Mouse (Mus musculus) brain, embryonic 18.5 days (tissue): ENCODE data around the gene Lmcd1.

ENCODE experiments used
- DNase-seq: peaks from one replicate; pipeline ENCODE4 v3.0.0-alpha.2; 2012; ENCODE audit warnings: low read depth, low spot score

Gene Lmcd1

DNA sequence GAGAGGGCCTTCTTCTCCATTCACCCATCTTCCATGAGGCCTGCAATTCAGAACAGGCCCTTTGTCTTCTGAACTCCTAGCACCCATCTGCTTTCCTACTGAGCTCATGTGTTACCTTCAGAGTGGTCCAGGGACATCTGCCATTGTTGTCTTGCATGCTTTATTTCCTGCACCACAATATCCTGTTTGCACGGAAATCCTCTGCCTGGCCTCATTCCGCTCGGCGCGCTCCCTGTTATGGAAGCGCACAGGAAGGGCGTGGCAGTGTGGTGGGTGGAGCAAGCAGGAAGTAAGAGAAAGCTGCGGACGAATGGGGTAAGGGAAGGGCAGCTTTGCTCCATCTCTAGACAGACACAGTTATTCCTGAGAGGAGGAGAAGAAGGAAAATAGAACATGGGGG is 14.1 kb downstream of the Lmcd1 start:
- DNase-seq, result no peak

DNA sequence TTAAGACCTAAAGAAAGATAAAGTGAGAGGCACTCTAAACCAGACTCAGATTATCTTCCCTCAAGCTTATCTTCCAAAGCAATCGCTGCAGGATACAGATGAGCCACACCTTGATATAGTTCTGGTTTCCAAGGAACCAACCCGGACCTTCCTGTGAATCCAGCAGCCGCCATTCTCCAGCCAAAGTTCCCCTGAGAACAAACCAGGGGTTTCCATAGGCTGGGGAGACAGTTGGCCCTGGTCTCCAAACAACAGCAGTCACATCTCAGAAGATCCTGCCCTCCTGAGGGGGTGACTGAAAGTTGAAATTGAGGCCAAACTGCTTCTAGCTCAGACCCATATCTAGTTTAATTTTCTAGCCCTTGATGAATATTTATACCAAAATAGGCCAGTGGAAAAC is 14.7 kb downstream of the Lmcd1 start:
- no peak for DNase-seq

DNA sequence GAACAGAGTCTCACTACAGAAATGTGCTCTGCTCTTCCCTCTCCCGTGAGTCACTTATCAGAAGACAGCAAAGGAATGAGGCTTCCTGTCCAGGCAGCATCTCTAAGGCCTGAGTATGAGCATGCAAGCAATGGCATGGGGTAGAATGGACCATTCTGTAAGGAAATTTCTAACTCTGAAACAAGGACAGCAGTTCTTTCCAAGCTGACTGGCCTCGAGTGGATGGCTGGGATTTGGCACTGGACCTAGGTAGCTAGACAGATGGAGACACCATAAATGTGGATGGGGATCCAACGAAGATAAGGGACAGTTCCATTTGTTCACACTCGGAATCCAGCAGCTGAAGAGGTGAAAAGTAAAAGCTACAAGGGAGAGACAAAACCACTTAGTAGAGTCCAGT is 17.6 kb downstream of the Lmcd1 start:
- no peak for DNase-seq

DNA sequence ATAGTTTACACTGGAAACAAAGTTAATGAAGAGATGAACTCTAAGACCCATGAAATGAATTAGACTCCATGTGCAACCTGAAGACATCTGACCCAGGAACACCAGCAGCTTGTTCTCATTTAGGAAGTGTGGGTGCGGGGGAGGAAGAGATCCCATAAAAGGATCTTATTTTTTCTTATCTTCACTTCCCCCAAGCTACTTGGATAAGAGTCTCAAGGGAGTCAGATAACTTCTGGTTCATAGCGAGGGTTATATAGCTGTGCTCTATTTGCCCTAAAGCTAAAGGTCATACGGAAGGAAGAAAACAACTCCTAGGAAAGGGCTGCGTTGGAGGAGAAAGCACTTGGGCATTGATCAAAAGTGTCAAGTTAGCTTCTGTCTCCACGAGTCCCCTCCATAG is 19.8 kb downstream of the Lmcd1 start:
- no peak for DNase-seq

DNA sequence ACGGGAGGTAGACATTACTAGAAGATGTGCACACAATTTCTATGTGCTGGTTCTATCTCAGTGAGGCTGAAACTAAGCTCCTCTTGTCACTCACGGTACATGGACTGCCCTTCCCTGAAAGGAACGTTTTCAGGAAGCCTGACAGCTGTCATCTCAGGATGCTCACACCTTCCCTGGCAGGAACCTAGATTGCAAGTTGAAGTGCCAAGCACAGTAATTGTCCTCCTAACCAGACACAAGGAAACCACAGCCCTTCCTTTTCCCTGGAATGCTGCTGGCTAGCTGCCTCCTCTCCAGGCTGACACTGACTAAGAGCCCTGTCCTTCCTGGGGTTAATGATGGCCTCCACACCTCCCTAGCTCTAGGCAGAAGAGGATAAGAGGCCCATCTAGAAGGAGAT is 21.7 kb downstream of the Lmcd1 start:
- no peak for DNase-seq

DNA sequence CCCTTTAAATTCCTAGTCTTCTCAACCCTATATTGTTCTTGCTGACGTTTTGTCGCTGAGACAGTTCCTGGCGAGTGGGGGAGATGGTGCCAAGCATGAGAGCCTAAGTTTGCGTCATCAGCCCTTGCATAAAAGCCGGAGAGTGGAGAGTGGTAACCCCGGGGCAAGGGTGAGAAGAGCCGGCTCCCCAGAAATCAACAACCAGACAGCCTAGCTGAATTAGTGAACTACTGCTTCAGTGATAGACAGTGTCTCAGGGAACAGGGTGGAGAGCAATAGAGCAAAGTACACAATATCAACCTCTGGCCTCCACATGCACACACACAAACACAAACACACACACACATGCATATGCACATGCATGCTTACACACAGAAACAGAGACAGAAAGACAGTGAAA is 26.6 kb downstream of the Lmcd1 start:
- DNase-seq, result no peak

GRCm38 (mm10) chr6:112300633-112301032 is 27.1 kb downstream of the Lmcd1 start:
- DNase-seq, result no peak

- no peak for DNase-seq
Measured at GRCm38 (mm10) chr6:112302248-112302647, 28.7 kb downstream of the Lmcd1 start.

DNA sequence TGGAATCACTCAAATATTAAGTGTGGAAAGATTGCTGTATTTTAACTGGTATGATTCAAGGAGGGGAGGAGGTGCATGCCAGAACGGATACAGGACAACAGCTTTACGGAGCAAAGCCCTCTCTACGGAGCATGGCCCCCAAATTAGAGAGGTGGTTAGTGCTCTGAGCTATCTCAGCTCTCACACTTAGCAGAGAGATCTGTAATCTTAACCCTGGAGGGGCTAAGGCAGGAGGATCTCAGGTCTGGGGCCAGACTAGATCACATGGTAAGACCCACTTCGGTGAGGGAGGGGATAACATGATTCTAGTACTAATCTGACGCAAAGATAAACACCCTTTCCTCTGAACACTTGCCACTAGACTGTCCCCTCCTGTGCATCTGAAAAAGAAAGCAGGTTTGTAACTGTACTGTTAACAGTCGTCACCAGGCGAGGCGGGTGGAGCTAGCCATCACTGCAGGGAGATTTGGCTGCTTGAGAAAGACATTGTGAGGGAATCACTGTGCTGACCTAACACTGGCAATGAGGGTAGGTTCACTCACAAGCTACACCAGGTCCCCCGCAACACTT is 29.3 kb downstream of the Lmcd1 start:
- no peak for DNase-seq

GRCm38 (mm10) chr6:112304751-112305150 is 31.2 kb downstream of the Lmcd1 start:
- DNase-seq, result no peak

GRCm38 (mm10) chr6:112309330-112309938 is 35.9 kb downstream of the Lmcd1 start:
- DNase-seq, result no peak

GRCm38 (mm10) chr6:112311385-112311784 is 37.8 kb downstream of the Lmcd1 start:
- DNase-seq, result peak; percentile 24

DNA sequence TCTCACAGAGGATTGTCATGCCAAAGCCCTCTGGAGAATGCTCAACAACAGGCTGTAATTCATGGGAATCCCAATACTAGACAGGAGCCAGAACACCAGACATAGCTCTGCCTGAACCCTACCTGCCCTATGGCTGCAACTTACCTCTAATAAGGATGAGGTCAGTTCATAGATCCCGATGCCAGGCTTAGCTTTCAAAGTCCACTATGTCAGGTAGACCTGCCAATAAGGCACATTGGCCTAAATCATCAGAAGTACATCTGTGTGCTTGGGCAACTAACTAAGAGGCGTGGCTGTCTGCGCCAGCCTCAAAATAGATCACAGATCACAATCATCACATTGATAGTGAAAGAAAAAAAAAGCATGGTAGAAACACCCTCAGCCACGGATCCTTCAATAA is 45.9 kb downstream of the Lmcd1 start:
- DNase-seq, result no peak

- no peak for DNase-seq
Measured at GRCm38 (mm10) chr6:112320679-112321078, 47.1 kb downstream of the Lmcd1 start.

GRCm38 (mm10) chr6:112322916-112323315 is 49.4 kb downstream of the Lmcd1 start:
- no peak for DNase-seq

DNA sequence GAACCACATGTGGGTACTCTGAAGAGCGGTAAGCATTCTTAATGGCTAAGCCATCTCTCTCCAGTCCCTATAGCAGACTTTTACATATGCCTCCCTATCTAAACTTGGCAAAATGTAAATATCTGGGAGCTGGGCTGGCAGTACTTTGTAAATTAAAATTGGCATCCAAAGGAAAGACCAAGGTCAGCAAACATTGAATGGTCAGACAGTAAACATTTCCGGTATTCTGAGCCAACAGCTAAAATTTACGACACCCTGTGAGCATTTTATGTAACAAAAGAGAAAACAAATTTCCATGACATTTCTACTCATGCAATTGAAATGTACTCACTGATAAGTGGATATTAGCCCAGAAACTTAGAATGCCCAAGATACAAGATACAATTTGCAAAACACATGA is 51.7 kb downstream of the Lmcd1 start:
- no peak for DNase-seq

DNA sequence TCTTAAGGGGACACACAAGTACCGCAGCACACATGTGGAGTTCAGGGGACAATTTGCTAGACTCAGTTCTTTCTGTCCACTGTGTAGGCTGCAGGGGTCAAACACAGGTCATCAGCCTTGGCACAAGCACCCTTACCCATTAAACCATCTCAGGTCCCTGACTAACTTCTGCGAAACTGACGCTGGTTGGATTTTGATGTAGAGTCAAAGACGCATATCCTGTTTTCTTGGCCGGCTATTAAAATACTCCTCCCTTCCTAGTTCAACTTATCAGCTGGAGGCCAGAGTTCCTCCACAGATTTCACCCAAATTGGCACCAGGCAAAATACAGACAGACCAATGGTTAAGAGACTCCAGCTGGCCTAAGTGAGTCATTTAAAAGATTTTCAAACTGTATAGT is 54.2 kb downstream of the Lmcd1 start:
- DNase-seq, result no peak

DNA sequence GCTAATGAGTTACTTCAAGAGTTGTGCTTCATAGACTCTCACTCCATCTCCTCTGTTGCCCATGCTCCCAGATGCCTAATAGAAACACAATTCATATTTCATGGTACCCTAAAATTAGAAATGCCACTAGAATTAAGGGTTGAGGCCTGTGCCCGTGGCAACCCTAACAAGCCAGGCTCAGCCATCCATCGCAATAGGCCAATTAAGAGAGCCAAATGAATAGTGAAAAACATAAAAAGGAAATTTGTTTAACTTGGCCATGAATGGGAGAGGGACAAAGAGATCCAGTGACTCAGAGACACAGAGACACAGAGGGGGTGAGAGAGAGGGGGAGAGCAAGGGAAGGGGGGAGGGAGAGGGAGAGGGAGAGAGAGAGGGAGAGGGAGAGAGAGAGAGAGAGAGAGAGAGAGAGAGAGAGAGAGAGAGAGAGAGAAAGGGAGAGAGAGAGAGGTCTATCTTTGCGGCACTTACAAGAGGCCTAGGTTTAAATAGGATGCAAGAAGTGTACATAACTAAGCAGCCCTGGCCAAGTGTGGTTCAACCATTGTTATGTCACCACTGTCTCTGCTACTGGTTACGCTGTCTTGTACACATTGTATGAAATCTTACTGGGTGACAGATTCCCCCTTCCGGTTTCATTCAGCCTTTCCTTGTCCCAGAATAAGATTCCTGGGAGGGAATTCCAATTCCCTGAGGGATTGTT is 57.1 kb downstream of the Lmcd1 start:
- DNase-seq, result no peak

DNA sequence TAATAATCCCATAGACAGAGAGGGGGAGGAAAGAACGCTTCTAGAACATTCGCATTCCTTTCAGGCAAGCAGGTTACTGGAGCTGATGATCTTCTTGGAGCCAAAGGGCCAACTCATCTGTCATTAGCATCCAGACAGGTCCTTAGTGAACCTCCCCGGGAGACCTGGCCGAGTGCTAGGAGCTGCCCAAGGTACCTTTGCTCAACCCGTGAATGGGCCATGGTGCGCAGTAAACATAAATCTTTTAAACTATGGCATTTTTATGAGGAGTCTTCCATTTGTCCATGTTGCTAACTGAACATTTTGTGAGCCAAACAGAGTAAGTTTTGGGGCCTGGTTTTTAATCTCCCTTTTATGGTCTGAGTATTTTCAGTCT is 57.7 kb downstream of the Lmcd1 start:
- no peak for DNase-seq

DNA sequence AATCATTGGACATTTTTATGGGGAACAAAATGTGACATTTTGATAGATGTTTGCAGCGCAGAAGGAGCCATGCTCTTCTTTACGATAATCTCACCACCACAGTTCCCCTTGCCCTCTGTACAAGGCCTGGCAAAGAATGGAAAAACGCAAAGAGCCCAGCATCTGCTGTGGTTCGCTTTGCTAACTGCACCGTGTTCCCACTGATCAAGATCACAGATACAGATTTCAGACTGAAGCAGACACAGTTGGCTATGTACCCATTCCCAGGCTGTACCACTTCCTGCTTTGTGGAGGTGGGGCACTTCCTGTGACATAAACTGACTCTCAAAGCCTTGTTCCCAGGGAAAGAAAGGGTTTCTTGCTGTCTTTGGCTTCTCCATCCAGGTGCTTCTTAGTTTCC is 60.4 kb downstream of the Lmcd1 start:
- DNase-seq, result no peak

DNA sequence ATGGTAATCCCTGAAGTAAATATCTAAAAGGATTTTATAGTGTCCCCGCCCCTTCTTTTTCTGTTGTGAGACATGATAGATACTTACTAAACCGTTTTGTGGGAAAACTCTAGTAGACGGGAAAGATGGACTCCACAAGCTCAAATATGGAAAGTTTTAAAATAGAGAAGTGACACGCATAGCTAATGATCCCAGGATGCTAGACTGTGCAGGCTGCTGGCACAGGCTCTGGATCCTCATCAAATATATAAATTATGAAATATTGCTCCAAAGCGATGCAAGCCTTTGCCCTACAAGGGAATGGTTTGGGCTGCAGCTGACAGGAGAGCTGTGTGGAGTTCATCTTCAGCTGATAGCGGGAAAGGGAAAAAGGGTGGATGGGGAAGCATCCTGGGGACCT is 64.1 kb downstream of the Lmcd1 start:
- DNase-seq, result no peak

DNA sequence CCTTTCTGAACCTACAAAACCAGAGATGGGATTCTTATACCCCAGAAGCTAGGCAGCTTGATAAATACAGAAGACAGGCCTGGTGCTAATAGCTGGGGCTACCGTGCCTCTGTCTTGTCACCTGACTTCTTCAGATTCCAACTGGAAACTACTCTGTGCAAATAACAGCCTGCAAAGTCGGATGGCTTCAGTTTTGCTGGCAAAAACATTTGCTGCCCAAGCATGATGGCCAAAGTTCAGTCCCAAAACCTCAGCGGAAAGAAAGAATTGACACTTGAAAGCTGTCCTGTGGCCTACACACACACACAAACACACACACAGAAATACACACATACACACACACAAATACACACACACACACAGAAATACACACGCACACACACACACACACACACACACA is 65.5 kb downstream of the Lmcd1 start:
- no peak for DNase-seq

GRCm38 (mm10) chr6:112350452-112350851 is 76.9 kb downstream of the Lmcd1 start:
- DNase-seq, result no peak
